9 mouse cellular contexts compared by ENCODE assay signal in the genomic region with DNA sequence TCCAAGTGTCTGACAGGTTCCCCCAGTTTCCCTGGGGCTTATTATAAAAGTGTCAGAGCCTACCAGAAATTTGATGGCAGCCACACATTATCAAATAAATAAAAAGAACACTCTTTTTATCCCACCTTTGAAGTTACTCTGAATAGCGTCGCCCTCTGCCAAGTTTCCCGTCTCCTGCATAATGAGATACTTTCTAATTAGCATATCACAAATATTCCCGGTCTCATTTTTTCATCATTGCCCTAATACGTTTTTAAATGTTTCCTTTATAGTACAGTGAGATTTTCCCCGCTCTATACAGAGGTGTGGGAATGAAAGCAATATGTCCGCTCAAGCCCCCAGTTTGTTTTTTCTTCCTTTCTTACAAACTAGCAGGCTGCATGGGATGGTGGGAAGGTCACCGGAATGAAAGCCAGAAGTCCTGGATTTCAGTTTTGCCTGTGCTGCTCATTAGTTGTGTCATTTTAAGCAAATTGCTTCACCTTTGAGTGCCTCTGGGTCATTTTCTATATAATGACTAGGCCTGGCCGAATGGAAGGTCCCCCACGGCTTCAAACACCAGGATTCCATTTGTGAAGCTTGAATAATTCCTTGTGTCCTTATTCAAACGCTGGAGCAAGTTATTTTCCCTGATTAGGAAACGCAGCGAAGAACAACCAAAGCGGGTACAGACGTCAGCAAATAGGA.
A peak's percentile ranks its signal among the peaks of the same experiment; 100 is the strongest.
DNase-seq lines count a peak whose midpoint lies in the region; ATAC-seq lines count a peak whose summit lies in the region.
"Had no signal": no experiment of that assay in that cellular context is flagged by ENCODE, and none has a peak within 500 bp of the region (broad histone marks: within the 10 kb centered on the region; RNA-seq: fewer than 3 reads in every experiment).

No protein-coding gene starts in this region.

- ATAC-seq in hindbrain, embryonic 16.5 days: peak; percentile 48; the same call in 1 of the 2 replicates

- H3K4me1 ChIP-seq in hindbrain, embryonic 16.5 days (ENCODE audit: control insufficient read depth, insufficient read depth, low read depth, low read length): peaks cover 10% of the 10 kb centered on the region
- H3K4me1 ChIP-seq: liver, embryonic 13.5 days had no signal

- H3K4me2 ChIP-seq in hindbrain, embryonic 16.5 days (ENCODE audit: low read length): peak overlapping the region; percentile 49
- H3K4me2 ChIP-seq: liver, embryonic 13.5 days had no signal

- no peaks in the 10 kb centered on the region for H3K36me3 ChIP-seq in hindbrain, embryonic 16.5 days (ENCODE audit: control insufficient read depth, insufficient read depth, low read length)
- H3K36me3 ChIP-seq: liver, embryonic 13.5 days had no signal

- H3K4me3 ChIP-seq in hindbrain, embryonic 16.5 days (ENCODE audit: low read length): peak overlapping the region; percentile 25
- H3K4me3 ChIP-seq: liver, embryonic 13.5 days had no signal

- H3K27ac ChIP-seq in hindbrain, embryonic 16.5 days (ENCODE audit: low read depth, low read length): peak overlapping the region; percentile 75
- H3K27ac ChIP-seq: liver, embryonic 13.5 days had no signal

- no peaks in the 10 kb centered on the region for H3K27me3 ChIP-seq in hindbrain, embryonic 16.5 days (replicated peaks; ENCODE audit: control insufficient read depth, insufficient read depth, low read length)
- H3K27me3 ChIP-seq: liver, embryonic 13.5 days had no signal

- peak; percentile 31 for DNase-seq in cerebellum, adult 9-10 months
- DNase-seq in cerebellum, adult 11-12 months: no peak
- peak; percentile 25 for DNase-seq in layer of hippocampus, adult 9-11 months
- no peak for DNase-seq in layer of hippocampus, adult 11-12 months (ENCODE audit: low spot score)
- DNase-seq in retina, adult 2 months (ENCODE audit: low read depth, low spot score): peak; percentile 20
- no peak for DNase-seq in adrenal gland, postnatal 10 days
- DNase-seq in gastrocnemius, adult 8-10 months (ENCODE audit: low spot score in 2 of 2): no peak
- DNase-seq: liver, embryonic 13.5 days had no signal

- WGBS in hindbrain, embryonic 16.5 days: 9% methylated on average over 15 of the region's 15 CpGs

- peak overlapping the region; percentile 44; the same call in 1 of the 2 replicates for H3K9ac ChIP-seq in hindbrain, embryonic 16.5 days (ENCODE audit: low read depth, low read length)
- H3K9ac ChIP-seq: liver, embryonic 13.5 days had no signal

- no peaks in the 10 kb centered on the region for H3K9me3 ChIP-seq in hindbrain, embryonic 16.5 days (ENCODE audit: control insufficient read depth, low read length)
- H3K9me3 ChIP-seq: liver, embryonic 13.5 days had no signal

Comparison
In these comparisons a context has a peak if more than half of its experiments do, and no peak if none do; other contexts are left out.
1. DNase-seq: peak in cerebellum, adult 9-10 months (single experiment), layer of hippocampus, adult 9-11 months (single experiment) and retina, adult 2 months (single experiment); none in cerebellum, adult 11-12 months (single experiment), layer of hippocampus, adult 11-12 months (single experiment), adrenal gland, postnatal 10 days (single experiment) and gastrocnemius, adult 8-10 months (0 of 2).